Mouse (Mus musculus) heart, embryonic 14.5 days (tissue): ENCODE measurements at regions not wholly inside any gene's neighbourhood (a gene's known extent, or its start where the extent isn't known, plus 50 kb on each side); places are given as distances from the start of the nearest gene placed in this dataset.

Experiments
- ATAC-seq: fragments of 200-750 bp; cut with Nextera tagmentation; 2 replicates; pipeline ENCODE4 v1.8.0; 2017; ENCODE audit warnings: low read depth, moderate TSS enrichment; ENCODE audit not compliant: insufficient number of reproducible peaks, insufficient read depth, low FRiP score
- H3K27ac ChIP-seq, 2 experiments: fragments of 200-500 bp in 1 of 2; fragments of 300-500 bp in 1 of 2; sonication (generic) in 1 of 2; replicated peaks in 1 of 2; 2 replicates each; pipeline ENCODE4 v1.5.1; 2012 to 2014; ENCODE audit warnings: low read depth in 2 of 2, low read length in 2 of 2, control low read depth in 1 of 2, mild to moderate bottlenecking in 1 of 2, mixed read lengths in 1 of 2; ENCODE audit not compliant: control insufficient read depth in 1 of 2, insufficient read depth in 1 of 2
- H3K27me3 ChIP-seq: fragments of 300-500 bp; sonication (generic); 2 replicates; pipeline ENCODE4 v1.6.1; 2014; ENCODE audit warnings: mild to moderate bottlenecking, low read length, control low read depth; ENCODE audit not compliant: control insufficient read depth, insufficient read depth
- H3K36me3 ChIP-seq: fragments of 300-500 bp; sonication (generic); 2 replicates; pipeline ENCODE4 v1.6.1; 2014; ENCODE audit warnings: mild to moderate bottlenecking, control low read depth, low read length, mixed read lengths; ENCODE audit not compliant: control insufficient read depth, insufficient read depth
- H3K4me1 ChIP-seq, 2 experiments: fragments of 200-500 bp in 1 of 2; fragments of 300-500 bp in 1 of 2; sonication (generic) in 1 of 2; 2 replicates each; pipeline ENCODE4 v1.6.1; 2012 to 2014; ENCODE audit warnings: low read length in 2 of 2, control low read depth in 1 of 2, mixed read lengths in 1 of 2; ENCODE audit not compliant: control insufficient read depth in 2 of 2, insufficient read depth in 2 of 2
- H3K4me2 ChIP-seq: fragments of 300-500 bp; sonication (generic); 2 replicates; pipeline ENCODE4 v1.6.1; 2014; ENCODE audit warnings: mild to moderate bottlenecking, low read length
- H3K4me3 ChIP-seq, 2 experiments: fragments of 200-500 bp in 1 of 2; fragments of 300-500 bp in 1 of 2; sonication (generic) in 1 of 2; 2 replicates each; pipeline ENCODE4 v1.5.1; 2012 to 2014; ENCODE audit warnings: low read length in 2 of 2, mild to moderate bottlenecking in 2 of 2, control low read depth in 1 of 2, low read depth in 1 of 2, moderate library complexity in 1 of 2; ENCODE audit not compliant: control insufficient read depth in 1 of 2, insufficient read depth in 1 of 2
- H3K9ac ChIP-seq: fragments of 300-500 bp; sonication (generic); 2 replicates; pipeline ENCODE4 v1.6.1; 2014; ENCODE audit warnings: mild to moderate bottlenecking, low read length
- H3K9me3 ChIP-seq: fragments of 300-500 bp; sonication (generic); 2 replicates; pipeline ENCODE4 v1.6.1; 2016; ENCODE audit warnings: low read length, control low read depth; ENCODE audit not compliant: control insufficient read depth
- WGBS: fragments of 180-500 bp; shearing (Covaris S2); extraction: QIAGEN DNeasy Blood & Tissue Kit; methylation state at CpG from one replicate; pipeline ENCODE4 v1.1.7; 2014; 5-methylcytosine and 5-hydroxymethylcytosine counted together

DNA sequence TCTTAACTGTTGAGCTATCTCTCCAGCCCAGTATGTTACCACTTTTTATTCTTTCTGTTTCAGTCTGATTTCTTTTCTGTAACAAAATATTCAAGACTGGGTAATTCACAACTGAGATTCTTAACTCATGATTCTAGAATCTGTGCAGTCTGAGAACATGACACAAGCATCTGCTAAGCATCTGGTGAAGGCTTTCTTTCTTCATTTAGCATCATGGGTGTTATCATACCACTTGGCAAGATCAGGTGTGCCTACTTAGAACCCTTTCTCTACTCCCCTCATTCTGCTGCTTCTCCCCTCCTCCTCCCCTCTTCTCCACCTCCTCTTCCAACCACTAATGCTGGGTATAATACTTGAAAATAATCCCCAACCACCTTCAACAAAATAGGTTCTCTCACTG lies 62.1 kb upstream of the Pfn2 start:
- no peak overlapping the region for H3K9ac ChIP-seq
- 0 out of 4 replicates have a peak, but pooled peaks cover 0 to 4% of the 10 kb centered on the region in 2 experiments for H3K4me1 ChIP-seq
- H3K4me3 ChIP-seq: no peak overlapping the region
- ATAC-seq: no peak
- no peaks in the 10 kb centered on the region for H3K36me3 ChIP-seq
- no peaks in the 10 kb centered on the region for H3K27me3 ChIP-seq
- no peak overlapping the region for H3K27ac ChIP-seq
- H3K9me3 ChIP-seq: no peaks in the 10 kb centered on the region
- H3K4me2 ChIP-seq: no peak overlapping the region

DNA sequence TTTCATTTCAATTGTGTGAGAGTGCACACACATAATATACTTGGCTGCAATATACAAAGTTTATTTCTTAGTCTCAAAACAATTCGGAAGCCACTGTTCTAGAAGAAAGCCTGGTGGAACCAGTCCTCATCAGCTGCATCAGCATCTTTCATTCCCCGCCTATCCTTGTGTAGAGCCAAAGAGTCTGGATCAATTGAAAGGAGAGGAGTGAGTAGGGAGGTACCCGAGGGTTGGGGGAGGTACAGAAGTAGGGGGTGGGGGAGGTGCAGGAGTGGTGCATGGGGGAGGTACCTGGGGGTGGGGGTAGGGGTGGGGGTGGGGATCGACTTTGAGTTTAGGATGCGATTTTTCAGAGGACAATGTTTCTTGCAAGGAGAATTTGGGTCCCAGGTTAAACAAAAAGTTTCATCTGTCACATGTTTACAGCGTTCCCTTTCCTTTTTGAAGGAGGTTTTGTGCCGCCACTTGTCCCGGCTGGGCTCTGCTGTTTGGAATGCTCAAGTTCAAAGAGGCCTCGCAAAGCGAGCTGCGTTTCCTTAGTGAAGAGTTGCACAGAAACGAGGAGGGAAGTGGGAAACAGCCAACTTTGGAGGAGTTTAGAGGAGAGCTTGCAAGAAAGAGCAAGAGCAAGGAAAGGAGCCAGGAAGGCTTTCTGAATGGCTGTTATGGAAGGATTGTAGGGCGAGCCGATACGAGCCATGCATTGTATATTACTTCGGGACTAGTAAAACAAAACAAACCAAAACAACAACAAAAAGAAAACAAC lies 64.1 kb upstream of the Pfn2 start:
- H3K4me3 ChIP-seq: peak overlapping the region; percentile 18 to 36
- peak overlapping the region; percentile 60 for H3K4me2 ChIP-seq
- no peaks in the 10 kb centered on the region for H3K36me3 ChIP-seq
- no peak overlapping the region for H3K27ac ChIP-seq
- peak overlapping the region; percentile 57 for H3K9ac ChIP-seq
- H3K4me1 ChIP-seq: 0 out of 4 replicates have a peak, but pooled peaks cover 0 to 4% of the 10 kb centered on the region in 2 experiments
- ATAC-seq: no peak
- WGBS: 20% methylated on average over 16 of the region's 16 CpGs
- no peaks in the 10 kb centered on the region for H3K27me3 ChIP-seq
- no peaks in the 10 kb centered on the region for H3K9me3 ChIP-seq

DNA sequence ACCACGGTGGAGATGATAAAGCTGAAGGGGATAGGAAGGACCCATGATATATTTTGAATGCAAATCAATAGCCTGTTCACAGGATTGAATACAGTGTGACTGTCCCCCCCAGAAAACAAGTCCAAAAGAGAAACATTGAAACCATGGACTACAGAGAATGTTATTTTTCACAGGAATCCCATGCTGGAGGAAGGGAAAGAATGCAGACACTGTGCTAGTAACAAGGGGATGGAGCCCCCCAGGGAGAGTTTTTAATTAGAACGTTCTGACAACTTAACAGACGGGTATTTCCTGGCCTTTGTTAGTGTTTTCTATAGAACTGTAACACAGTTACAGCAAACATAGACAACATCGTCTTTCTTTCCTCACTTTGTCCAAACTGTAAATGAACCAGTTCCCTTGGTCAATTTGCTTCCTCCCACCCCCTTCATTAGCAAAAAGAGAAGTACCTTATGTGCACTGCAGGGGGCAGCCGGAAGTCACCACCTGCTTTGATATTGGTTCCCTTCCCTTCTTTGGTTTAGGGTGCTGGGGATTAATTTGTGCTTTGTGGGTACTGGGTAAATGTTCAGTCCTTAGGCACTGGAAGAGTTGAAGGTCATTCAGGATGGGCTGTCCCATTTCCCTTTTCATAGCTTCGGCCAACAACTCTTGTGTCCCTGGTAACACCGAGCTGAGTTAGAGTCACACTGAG lies 64.9 kb upstream of the Pfn2 start:
- H3K4me3 ChIP-seq: peak overlapping the region in 1 of 2 experiments; percentile 18; a peak in 1 of 4 replicates
- no peaks in the 10 kb centered on the region for H3K27me3 ChIP-seq
- H3K27ac ChIP-seq: no peak overlapping the region
- peak overlapping the region; percentile 57; the same call in 1 of the 2 replicates for H3K9ac ChIP-seq
- no peak for ATAC-seq
- WGBS: 54% methylated on average over 7 of the region's 7 CpGs
- H3K4me2 ChIP-seq: peak overlapping the region; percentile 60
- no peaks in the 10 kb centered on the region for H3K36me3 ChIP-seq
- 0 out of 4 replicates have a peak, but pooled peaks cover 0 to 4% of the 10 kb centered on the region in 2 experiments for H3K4me1 ChIP-seq
- H3K9me3 ChIP-seq: no peaks in the 10 kb centered on the region

DNA sequence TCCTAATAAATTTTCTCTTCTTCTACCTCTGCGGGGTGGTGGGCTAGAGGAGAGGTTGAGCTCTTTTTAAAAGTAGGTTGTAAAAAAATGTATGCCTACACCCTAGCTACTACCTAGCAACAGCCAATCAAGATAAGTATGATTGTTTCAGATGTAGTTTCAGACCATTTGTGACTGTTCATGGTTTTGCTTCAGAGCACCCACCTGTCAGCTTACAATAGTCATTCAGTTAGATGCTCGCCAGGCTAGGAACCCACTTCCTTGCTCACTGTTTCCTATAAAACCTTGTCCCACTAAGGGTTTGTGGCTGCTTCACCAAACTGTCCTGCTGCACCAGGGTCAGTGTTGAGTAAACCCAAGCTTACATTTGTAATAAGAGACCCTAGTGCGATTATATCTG lies 66.8 kb upstream of the Pfn2 start:
- no peak overlapping the region for H3K4me3 ChIP-seq
- 92% methylated on average over 3 of the region's 3 CpGs for WGBS
- H3K4me2 ChIP-seq: no peak overlapping the region
- 0 out of 4 replicates have a peak, but pooled peaks cover 0 to 4% of the 10 kb centered on the region in 2 experiments for H3K4me1 ChIP-seq
- ATAC-seq: no peak
- H3K27ac ChIP-seq: no peak overlapping the region
- H3K27me3 ChIP-seq: no peaks in the 10 kb centered on the region
- H3K9ac ChIP-seq: no peak overlapping the region
- H3K36me3 ChIP-seq: no peaks in the 10 kb centered on the region
- H3K9me3 ChIP-seq: no peaks in the 10 kb centered on the region

DNA sequence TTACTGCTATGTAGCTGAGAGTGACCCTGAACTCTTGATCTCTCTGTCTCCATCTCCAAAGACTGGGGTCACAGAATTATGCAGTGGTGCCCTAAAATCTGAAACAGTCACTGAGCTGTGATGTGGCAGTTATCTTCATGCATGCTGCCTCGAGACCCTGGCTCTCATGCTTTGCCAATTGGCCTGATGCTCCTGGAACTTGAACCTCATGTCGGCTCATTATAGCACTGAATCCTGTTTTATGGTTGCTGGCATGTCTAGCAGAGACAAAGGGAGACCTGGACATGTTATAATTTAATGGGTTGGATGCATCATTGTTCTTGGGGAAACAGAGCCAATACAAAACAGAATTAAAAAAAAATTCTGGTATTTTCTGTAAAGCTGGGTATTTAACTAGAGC lies 71.0 kb upstream of the Pfn2 start:
- Histone ChIP-seq H3K36me3 (no peaks in the 10 kb centered on the region), H3K9me3 (no peaks in the 10 kb centered on the region), H3K27ac (no peak overlapping the region), H3K4me2 (no peak overlapping the region), H3K4me1 (no peaks in the 10 kb centered on the region), H3K27me3 (no peaks in the 10 kb centered on the region), H3K9ac (no peak overlapping the region), H3K4me3 (no peak overlapping the region)
- 71% methylated on average over 2 of the region's 2 CpGs for WGBS
- ATAC-seq: no peak

DNA sequence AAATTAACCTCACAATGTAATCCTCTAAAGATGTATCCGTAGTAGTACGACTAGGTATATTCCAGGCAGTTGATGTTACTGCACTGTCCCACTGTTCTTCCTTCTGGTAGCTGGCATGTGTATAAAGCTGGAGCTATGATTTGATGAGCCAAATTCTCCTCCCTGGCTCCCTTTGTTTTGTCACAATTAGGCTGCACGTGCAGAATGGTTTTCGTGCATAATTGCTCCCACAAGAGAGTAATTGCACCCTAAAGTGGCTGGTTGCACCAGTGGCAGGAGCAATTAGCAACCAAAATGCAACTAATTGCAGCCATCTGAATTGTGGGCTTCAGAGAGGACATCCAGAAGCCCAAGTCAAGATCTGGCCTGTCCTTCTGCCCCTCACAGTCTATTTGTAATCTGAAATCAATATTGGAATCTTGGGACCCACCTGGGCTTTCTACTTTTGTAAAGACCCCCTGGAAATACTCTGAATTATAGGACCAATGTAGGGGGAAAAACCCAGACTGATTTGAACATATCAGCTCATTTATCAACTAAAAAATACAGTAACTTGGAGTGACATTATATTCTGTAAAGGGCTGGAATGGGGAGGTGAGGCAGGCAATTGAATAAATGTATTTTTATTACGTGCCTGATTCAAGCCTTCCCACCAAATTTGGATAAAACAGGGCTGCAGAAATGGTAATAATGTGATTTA lies 71.7 kb upstream of the Pfn2 start:
- no peak overlapping the region for H3K4me3 ChIP-seq
- no peak overlapping the region for H3K27ac ChIP-seq
- H3K36me3 ChIP-seq: no peaks in the 10 kb centered on the region
- no peak overlapping the region for H3K4me2 ChIP-seq
- no peaks in the 10 kb centered on the region for H3K27me3 ChIP-seq
- H3K9me3 ChIP-seq: no peaks in the 10 kb centered on the region
- no peak overlapping the region for H3K9ac ChIP-seq
- H3K4me1 ChIP-seq: no peaks in the 10 kb centered on the region
- 84% methylated on average over 5 of the region's 5 CpGs for WGBS
- no peak for ATAC-seq

DNA sequence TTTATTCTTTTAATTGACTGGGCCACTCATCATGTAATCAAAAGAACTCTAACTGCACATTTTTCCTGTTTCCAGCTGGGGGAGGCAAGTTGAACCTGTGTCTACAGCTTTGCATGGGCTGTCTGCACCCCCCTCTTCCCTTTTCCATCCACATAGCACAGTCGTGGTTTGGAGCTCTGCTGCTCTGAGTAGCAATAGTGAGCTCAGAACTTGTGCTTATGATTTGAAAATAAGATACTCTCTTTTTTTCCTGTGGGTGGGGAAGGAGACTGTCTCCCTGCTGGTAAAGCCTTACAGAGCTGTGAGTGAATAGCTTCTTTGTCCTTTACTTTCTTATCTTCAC lies 72.2 kb upstream of the Pfn2 start:
- H3K27me3 ChIP-seq: no peaks in the 10 kb centered on the region

More for the DNA sequence above, 72.2 kb upstream of the Pfn2 start:
- no peaks in the 10 kb centered on the region for H3K4me1 ChIP-seq
- H3K36me3 ChIP-seq: no peaks in the 10 kb centered on the region
- H3K27ac ChIP-seq: no peak overlapping the region
- no peak overlapping the region for H3K9ac ChIP-seq
- H3K9me3 ChIP-seq: no peaks in the 10 kb centered on the region
- H3K4me3 ChIP-seq: no peak overlapping the region
- H3K4me2 ChIP-seq: no peak overlapping the region
- no peak for ATAC-seq
- WGBS: 26% methylated on average over 1 of the region's 1 CpGs
